Comparison of ENCODE assay signal across 17 mouse cellular contexts in the genomic region with DNA sequence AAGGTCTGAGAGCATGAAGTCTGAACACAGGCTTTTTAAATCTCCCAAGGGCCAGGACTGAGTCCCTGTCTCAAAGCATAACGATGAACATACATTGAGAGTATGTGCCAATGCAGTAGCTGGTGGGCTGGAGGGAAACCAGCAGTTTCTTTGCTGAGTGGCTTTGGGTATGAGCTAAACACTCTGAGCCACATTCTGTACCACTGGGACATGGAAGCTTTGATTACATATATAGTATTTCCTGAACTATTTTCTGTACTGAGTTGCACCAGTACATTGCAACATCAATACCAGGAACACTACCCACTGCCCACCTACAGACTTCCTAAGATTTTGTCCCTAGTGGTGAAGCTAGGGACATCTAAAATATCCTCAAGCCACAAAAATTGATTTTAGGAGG.
"Had no signal": no experiment of that assay in that cellular context is flagged by ENCODE, and none has a peak within 500 bp of the region (broad histone marks: within the 10 kb centered on the region; RNA-seq: fewer than 3 reads in every experiment).

No protein-coding gene starts in this region.

- H3K27ac ChIP-seq: kidney, embryonic 15.5 days; liver, embryonic 13.5 days; midbrain, embryonic 15.5 days; neural tube, embryonic 13.5 days; stomach, postnatal 0 days had no signal

- DNase-seq: kidney, adult 11 months; kidney, adult 8-10 months; kidney, postnatal 10 days; kidney, postnatal 36 days; liver, embryonic 13.5 days; lung, adult 2 months; lung, postnatal 14 days; lung, postnatal 4 days; retina, postnatal 1 day; right cerebral cortex, postnatal 14 days; right cerebral cortex, postnatal 4 days; thymus, postnatal 25 days had no signal

- ATAC-seq: midbrain, embryonic 15.5 days had no signal

- H3K4me3 ChIP-seq: kidney, embryonic 15.5 days; liver, embryonic 13.5 days; midbrain, embryonic 15.5 days; myocyte; neural tube, embryonic 13.5 days had no signal
